Mouse (Mus musculus): ENCODE data around the gene Tnxb. TPM values are rescaled to one million over a fixed set of nuclear protein-coding genes. Genes with fewer than 3 reads are reported as not detected.
"Not testable (repeated sequence)": the region's sequence is repeated elsewhere in the genome, so short reads cannot be mapped to it uniquely, and the experiment has no call there.

Tnxb gene
- polyA plus RNA-seq, 1 experiment from 2014 or later = 0.09 TPM

GRCm38 (mm10) chr17:34729779-34730553 is 59.6 kb downstream of the Tnxb start:
- H3K27me3 ChIP-seq; ATAC-seq (ENCODE audit: low FRiP score, low read depth); H3K4me3 ChIP-seq; H3K27ac ChIP-seq; H3K36me3 ChIP-seq; H3K4me1 ChIP-seq; H3K9me3 ChIP-seq; H3K9ac ChIP-seq; H3K4me2 ChIP-seq (replicated peaks): not testable (repeated sequence)
- WGBS = 80% methylated on average over 12 of the region's 12 CpGs

GRCm38 (mm10) chr17:34737466-34737865 is 67.1 kb downstream of the Tnxb start:
- H3K4me3 ChIP-seq; H3K4me2 ChIP-seq (replicated peaks): not testable (repeated sequence)
- WGBS = 76% methylated on average over 5 of the region's 5 CpGs

GRCm38 (mm10) chr17:34739708-34740107 is 69.4 kb downstream of the Tnxb start:
- 83% methylated on average over 7 of the region's 7 CpGs for WGBS
- not testable (repeated sequence) for H3K36me3 ChIP-seq; H3K4me1 ChIP-seq; H3K27me3 ChIP-seq; H3K9ac ChIP-seq; H3K4me3 ChIP-seq; H3K4me2 ChIP-seq (replicated peaks); H3K27ac ChIP-seq; ATAC-seq (ENCODE audit: low FRiP score, low read depth); H3K9me3 ChIP-seq

More at GRCm38 (mm10) chr17:34737466-34737865, 67.1 kb downstream of the Tnxb start:
- not testable (repeated sequence) for H3K4me1 ChIP-seq; H3K27me3 ChIP-seq; H3K9me3 ChIP-seq; H3K36me3 ChIP-seq; ATAC-seq (ENCODE audit: low FRiP score, low read depth); H3K9ac ChIP-seq; H3K27ac ChIP-seq

GRCm38 (mm10) chr17:34740280-34740679 is 69.9 kb downstream of the Tnxb start:
- Histone ChIP-seq H3K4me3 (no peak overlapping the region), H3K27me3 (peaks cover 3% of the 10 kb centered on the region; the same call in 1 of the 2 replicates), H3K4me2 (replicated peaks) (no peak overlapping the region), H3K4me1 (no peaks in the 10 kb centered on the region), H3K27ac (no peak overlapping the region), H3K36me3 (no peaks in the 10 kb centered on the region), H3K9ac (no peak overlapping the region), H3K9me3 (no peaks in the 10 kb centered on the region)
- no peak for ATAC-seq (ENCODE audit: low FRiP score, low read depth)
- WGBS = 79% methylated on average over 4 of the region's 4 CpGs

GRCm38 (mm10) chr17:34743719-34744118 is 73.4 kb downstream of the Tnxb start, which contains the start of gene C4b:
Gene C4b (minus strand): TSS chr17:34743882.
- 79% methylated on average over 7 of the region's 7 CpGs for WGBS

GRCm38 (mm10) chr17:34744206-34744605 is 73.9 kb downstream of the Tnxb start:
- no peak for ATAC-seq (ENCODE audit: low FRiP score, low read depth)
- H3K4me2 ChIP-seq (replicated peaks) = no peak overlapping the region
- 84% methylated on average over 6 of the region's 6 CpGs for WGBS
- H3K4me1 ChIP-seq = no peaks in the 10 kb centered on the region
- peaks cover 9% of the 10 kb centered on the region; the same call in 1 of the 2 replicates for H3K9me3 ChIP-seq
- H3K36me3 ChIP-seq = no peaks in the 10 kb centered on the region
- H3K9ac ChIP-seq = no peak overlapping the region
- H3K4me3 ChIP-seq = no peak overlapping the region
- H3K27me3 ChIP-seq = peaks cover 3% of the 10 kb centered on the region; the same call in 1 of the 2 replicates
- no peak overlapping the region for H3K27ac ChIP-seq

More at GRCm38 (mm10) chr17:34743719-34744118, 73.4 kb downstream of the Tnxb start, which contains the start of gene C4b:
- no peak within 1 kb of the TSS; the same call in 1 of the 2 replicates for H3K9ac ChIP-seq
- no peak within 1 kb of the TSS for H3K4me3 ChIP-seq
- H3K9me3 ChIP-seq = peaks cover 4% of the 10 kb centered on the region; the same call in 1 of the 2 replicates
- H3K36me3 ChIP-seq = no peaks in the 10 kb centered on the region
- ATAC-seq (ENCODE audit: low FRiP score, low read depth) = no peak
- H3K27me3 ChIP-seq = peaks cover 3% of the 10 kb centered on the region; the same call in 1 of the 2 replicates
- H3K4me1 ChIP-seq = no peaks in the 10 kb centered on the region
- no peak within 1 kb of the TSS for H3K27ac ChIP-seq
- H3K4me2 ChIP-seq (replicated peaks) = no peak within 1 kb of the TSS

- H3K9ac ChIP-seq; H3K4me3 ChIP-seq; ATAC-seq (ENCODE audit: low FRiP score, low read depth); H3K27me3 ChIP-seq; H3K36me3 ChIP-seq; H3K27ac ChIP-seq; H3K4me1 ChIP-seq; H3K4me2 ChIP-seq (replicated peaks): not testable (repeated sequence)
- WGBS = 90% methylated on average over 6 of the region's 6 CpGs
- H3K9me3 ChIP-seq = peaks cover 13% of the 10 kb centered on the region
These were observed 74.3 kb downstream of the Tnxb start for GRCm38 (mm10) chr17:34744611-34745010.

- not testable (repeated sequence) for H3K4me1 ChIP-seq; H3K27ac ChIP-seq; H3K9ac ChIP-seq; H3K4me3 ChIP-seq; H3K36me3 ChIP-seq; H3K4me2 ChIP-seq (replicated peaks); ATAC-seq (ENCODE audit: low FRiP score, low read depth); H3K27me3 ChIP-seq
- WGBS = 87% methylated on average over 4 of the region's 4 CpGs
- H3K9me3 ChIP-seq = peaks cover 14% of the 10 kb centered on the region
These were observed 74.8 kb downstream of the Tnxb start for GRCm38 (mm10) chr17:34745166-34745565.

- Histone ChIP-seq H3K4me3 (no peak overlapping the region), H3K9ac (no peak overlapping the region), H3K4me2 (replicated peaks) (no peak overlapping the region), H3K27me3 (no peaks in the 10 kb centered on the region), H3K4me1 (no peaks in the 10 kb centered on the region), H3K9me3 (peaks cover 14% of the 10 kb centered on the region), H3K27ac (no peak overlapping the region), H3K36me3 (no peaks in the 10 kb centered on the region)
- ATAC-seq (ENCODE audit: low FRiP score, low read depth) = no peak
- WGBS = 73% methylated on average over 5 of the region's 5 CpGs
These were observed 76.2 kb downstream of the Tnxb start for GRCm38 (mm10) chr17:34746531-34746930.

GRCm38 (mm10) chr17:34761471-34761870 is 91.1 kb downstream of the Tnxb start:
- Histone ChIP-seq H3K4me3 (no peak overlapping the region), H3K27ac (no peak overlapping the region), H3K9ac (no peak overlapping the region), H3K4me1 (no peaks in the 10 kb centered on the region), H3K27me3 (no peaks in the 10 kb centered on the region), H3K9me3 (no peaks in the 10 kb centered on the region), H3K4me2 (replicated peaks) (no peak overlapping the region), H3K36me3 (no peaks in the 10 kb centered on the region)
- WGBS = 85% methylated on average over 3 of the region's 3 CpGs
- ATAC-seq (ENCODE audit: low FRiP score, low read depth) = no peak
